Mouse (Mus musculus) CD4-positive, CD25-positive, alpha-beta regulatory T cell (primary cell): Measurements from ENCODE around the gene Nprl2. TPM values are rescaled to one million over a fixed set of nuclear protein-coding genes. Genes with fewer than 3 reads are reported as not detected.

Source experiments
- polyA plus RNA-seq: library from polyadenylated mRNA; unstranded; fragments of 100-300 nt; shearing (Covaris generic); gene quantifications from one replicate; pipeline ENCODE4 v1.2.1, GENCODE M21; 2017

Nprl2 gene
- polyA plus RNA-seq, result 57.9 TPM

DNA sequence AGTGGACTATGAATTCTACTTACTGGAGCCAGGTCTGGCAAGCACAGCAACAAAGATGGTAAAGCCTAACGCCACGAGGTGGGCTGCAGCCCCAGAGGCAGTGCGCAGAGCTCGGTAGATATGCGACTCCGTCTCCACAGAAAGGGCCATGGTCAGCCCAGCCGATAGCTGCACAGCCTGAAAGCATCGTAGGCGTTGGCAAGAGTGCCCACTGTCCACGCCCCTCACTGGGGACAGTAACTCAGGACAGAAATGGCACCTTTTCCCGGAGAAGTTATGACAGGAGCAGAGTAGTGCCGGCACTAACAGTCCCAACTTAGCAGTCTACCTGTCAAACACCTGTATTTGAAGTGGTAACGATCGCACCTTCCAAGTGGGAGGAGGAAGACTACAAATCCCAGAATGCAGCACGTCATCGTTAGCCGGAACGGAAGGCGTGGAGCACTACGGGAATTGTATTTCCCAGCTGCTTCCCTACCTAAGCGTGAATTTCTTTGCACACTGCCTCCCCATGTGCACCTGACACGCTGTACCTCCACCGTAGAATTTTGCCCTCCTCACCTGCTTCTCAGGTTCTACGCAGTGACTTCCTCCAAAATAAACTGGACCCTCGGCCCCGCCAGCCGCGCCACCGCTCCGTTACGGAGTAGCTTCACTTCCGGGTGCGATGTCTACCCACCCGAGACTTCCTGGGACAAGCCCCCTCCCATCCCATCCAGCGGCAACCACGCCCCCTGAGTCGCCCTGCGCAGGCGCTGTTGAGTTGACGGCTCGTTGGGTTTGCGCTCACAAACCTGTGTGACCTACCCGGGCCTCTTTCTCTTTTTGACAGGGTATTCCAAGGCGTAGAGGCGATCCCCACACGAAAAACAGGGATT lies at the start of gene Nprl2, which contains the start of gene Cyb561d2:
Nprl2 (plus strand) TSS at position 753 of the 878 bp plus-strand sequence.
Cyb561d2 (minus strand) TSS at position 720 of the 878 bp plus-strand sequence.

DNA sequence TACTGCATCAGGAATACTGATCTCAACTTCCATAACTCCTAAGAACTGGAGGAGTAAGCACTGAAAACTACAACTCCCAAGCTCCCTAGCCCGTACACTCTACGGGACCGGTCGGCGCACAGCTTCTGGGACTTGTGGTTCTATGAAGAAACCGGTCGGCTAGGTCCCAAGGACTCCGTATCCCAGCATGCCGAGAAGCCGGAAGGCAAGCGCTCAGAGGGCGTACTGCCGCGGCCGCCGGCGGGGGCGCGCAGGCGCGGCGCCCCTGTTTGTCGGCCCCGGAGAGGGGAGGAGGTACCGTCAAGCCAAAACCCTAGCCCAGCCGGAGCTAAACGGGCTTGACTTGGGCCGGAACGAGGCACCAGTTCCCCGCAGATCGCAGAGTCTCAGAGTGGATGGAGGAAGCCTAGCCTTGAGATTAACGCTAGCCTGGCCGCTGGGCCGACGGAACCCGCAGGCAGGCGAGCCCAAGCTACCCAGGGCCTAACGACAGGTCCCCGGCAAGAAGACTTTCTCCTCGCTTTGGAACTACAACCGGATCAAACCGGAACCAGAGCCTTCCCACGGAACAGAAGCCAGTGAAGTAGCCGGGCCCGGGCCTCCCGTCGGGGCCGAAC lies 8.1 kb upstream of the Nprl2 start, which contains the start of gene Tmem115:
Tmem115 (plus strand) TSS at position 155 of the 617 bp plus-strand sequence.

DNA sequence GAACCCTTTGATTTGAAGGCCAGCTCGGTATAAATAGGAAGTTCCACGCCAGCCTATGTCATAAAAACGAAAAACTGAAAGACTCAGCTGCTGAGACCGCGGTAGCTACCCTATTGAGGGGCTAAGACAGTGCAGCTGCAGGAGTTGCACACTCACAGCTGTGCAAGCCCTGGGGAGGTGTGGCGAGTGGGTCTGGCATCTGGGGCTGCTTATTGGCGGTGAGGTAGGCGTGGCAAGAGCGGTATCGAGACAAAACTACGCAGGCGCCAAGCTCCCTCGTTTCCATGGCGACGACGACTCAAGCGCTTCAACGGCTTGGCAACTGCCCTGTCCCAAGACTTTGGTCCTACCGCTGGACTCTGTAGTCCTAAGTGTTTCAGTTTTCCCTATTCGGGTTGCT lies 5.0 kb downstream of the Nprl2 start, which contains the start of gene Zmynd10:
Zmynd10 (plus strand) TSS at position 273 of the 400 bp plus-strand sequence.

DNA sequence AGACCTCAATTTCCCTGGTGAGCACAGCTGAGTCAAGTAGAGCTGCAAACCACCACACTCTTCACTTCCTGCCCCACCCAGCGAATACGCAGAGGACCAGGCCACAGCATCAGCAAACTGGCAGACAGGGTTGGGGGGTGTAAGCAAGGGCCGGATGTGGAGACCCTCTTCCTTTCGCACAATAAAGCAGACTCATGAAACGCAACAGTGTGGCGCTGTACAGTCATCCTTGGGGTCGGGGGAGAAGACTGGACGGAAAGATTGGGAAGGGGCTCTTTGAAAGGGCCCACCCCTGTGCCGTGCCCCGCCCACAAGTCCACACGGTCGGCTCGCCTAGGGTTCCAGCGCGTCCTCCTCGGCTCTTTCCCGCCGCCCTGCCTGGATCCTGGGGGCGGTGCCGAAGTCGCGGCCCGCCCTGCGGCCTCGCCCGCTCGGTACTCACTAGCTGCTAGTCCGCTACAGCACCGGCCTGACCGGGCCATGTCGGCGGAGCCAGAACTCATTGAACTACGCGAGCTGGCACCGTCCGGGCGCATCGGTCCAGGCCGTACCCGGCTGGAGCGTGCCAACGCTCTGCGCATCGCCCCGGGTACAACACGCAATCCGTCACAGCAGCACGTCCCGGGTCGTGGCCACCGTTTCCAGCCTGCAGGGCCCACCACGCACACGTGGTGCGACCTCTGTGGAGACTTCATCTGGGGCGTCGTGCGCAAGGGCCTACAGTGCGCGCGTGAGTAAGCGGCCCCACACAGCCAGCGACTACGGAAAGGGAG lies 9.3 kb downstream of the Nprl2 start, which contains the start of gene Rassf1:
Rassf1 (plus strand) TSS at position 439 of the 773 bp plus-strand sequence.

DNA sequence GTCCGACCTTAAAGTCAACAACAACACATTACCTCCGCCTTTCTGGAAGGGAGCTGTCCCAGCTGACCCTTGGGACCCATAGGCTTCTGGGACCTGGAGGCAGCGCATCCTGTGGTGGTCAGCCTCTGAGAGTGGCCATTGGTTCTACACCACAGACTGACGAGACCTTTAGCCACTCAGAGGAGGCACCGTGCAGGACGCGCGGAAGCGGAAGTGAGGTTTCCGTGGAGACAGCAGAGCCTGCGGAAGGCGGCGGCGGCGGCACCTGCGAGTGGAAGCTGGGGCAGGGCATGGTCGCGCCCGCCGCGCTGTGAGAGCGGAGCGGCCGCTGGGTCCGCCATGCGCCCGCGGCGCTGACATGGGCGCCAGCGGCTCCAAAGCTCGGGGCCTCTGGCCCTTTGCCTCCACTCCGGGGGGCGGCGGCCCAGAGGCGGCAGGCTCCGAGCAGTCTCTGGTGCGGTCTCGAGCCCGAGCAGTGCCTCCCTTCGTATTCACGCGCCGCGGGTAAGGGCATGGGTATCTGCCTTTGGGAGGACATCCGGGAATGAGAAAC lies 21.1 kb downstream of the Nprl2 start, which contains the start of gene Tusc2:
Tusc2 (plus strand) TSS at position 227 of the 553 bp plus-strand sequence.

DNA sequence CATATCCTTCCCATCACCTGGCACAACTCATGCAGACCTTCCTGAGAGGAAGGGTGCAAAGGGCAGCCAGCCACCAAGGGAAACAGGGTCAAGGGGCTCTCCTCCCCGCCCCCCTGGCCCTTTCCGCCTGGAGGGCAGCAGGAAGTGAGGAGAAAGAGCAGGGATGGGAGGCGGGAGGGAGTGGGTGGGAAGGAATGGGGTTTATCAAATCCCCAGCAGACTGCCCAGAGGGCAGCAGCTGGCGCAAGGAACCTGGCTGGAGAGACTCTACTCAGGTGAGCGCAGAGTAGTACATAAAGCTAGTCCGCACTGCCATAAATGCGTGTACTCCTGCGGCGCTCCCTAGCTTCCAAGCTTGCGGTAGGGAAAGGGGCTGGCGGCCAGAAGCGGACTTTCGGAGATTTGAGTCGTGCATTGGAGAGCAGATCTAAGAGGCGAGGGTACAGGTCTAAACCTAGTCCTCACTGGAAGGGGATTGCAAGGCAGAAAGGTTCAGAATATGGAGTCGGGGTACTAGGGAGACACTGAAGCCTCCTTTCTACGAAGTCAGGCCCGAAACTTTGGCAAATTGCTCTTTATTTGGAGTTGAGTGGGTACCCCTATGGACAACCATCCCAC lies 25.8 kb downstream of the Nprl2 start, which contains the start of gene Hyal2:
Hyal2 (plus strand) TSS at position 244 of the 618 bp plus-strand sequence.

DNA sequence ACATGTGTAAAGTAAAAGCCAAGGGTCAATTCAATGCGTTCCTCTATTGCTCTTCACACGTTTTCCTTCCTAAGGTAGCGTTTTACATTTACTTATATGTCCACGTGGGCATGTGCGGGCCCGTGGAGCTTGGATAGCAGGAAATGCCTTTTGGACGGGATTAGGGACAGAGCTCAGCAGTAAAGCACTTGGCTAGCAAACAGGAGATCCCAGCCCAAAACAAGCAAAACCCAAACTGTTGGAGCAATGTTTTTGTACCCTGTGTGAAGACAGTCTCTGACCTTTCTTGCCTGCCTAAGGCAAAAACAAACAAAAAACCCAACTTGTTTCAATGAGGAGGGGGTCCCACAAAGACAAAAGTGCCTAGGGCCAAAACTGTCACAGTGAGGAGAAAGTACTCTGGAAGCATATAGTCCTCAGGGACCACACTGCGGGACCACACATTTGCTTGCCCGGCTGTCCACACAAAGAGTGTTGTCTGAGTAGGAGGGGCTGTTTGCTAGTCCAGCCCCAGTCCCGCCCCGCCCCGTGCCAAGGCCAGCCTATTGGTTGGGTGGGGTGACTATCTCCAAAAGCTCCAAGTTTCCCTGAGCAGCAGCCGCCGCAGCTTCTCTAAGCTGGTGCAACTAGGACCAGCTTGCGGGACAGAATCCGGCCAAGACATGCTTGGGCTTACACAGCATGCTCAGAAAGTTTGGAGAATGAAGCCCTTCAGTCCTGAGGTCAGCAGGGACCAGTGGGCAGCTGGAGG lies 34.5 kb downstream of the Nprl2 start, which contains the start of gene Hyal1:
Hyal1 (plus strand) TSS at position 571 of the 751 bp plus-strand sequence.

DNA sequence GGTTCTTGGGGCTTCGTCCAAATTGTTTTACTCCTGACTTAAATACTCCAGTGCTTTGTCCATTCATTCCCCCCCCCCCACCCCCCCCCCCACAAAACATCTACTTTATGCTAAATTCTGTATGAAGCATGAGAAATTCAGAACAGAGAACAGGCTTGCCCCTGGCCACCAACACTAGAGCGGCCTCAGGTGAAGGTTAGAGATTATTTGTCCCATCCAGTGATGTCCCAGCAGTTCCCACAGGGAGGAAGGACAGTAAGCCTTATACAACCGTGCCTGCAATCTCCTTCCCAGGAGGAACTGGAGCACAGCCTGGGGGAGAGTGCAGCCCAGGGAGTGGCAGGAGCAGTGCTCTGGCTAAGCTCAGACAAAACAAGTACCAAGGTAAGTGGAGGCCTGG lies 36.6 kb downstream of the Nprl2 start, which contains the start of gene Naa80:
Naa80 (plus strand) TSS at position 301 of the 400 bp plus-strand sequence.

DNA sequence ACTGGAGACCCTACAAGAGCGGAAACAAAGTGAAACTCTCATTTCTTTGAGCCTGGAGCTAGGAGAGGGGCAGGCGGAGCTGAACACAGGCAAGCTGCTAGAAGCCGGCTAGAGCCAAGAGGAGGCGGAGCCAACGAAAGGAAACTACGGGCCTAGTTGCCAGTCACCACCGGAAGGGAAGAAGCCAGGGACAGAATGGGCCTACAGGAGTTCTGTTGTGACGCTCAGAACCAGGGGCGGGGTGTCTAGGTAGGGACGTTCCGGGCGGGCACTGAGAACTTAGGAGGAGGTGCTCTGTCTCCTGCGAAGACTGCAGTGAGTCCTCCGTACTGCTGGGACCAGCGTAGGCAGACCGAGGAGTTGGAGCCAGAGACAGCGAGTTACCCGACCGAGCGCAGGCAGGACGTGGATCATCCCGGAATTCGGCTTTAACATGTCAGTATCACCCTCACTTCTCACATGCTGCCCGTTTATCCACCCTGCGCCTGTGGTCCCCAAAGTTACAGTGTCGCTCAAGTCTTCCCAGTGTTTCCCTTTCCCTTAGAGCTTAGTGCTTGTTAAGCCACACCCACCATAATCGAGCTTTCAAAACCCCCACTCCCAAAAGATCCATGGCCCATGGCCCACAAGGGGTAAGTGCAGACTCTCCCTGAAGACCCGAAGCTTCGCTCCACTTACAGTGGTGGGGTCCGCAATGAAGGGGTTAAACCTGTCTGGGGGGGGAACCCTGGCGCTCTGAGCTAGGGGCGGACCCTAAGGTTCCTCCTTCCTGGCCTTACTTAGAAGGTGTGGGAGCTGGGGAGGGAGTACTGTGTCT lies 38.7 kb downstream of the Nprl2 start, which contains the start of gene Hyal3:
Hyal3 (plus strand) TSS at position 318 of the 817 bp plus-strand sequence.

DNA sequence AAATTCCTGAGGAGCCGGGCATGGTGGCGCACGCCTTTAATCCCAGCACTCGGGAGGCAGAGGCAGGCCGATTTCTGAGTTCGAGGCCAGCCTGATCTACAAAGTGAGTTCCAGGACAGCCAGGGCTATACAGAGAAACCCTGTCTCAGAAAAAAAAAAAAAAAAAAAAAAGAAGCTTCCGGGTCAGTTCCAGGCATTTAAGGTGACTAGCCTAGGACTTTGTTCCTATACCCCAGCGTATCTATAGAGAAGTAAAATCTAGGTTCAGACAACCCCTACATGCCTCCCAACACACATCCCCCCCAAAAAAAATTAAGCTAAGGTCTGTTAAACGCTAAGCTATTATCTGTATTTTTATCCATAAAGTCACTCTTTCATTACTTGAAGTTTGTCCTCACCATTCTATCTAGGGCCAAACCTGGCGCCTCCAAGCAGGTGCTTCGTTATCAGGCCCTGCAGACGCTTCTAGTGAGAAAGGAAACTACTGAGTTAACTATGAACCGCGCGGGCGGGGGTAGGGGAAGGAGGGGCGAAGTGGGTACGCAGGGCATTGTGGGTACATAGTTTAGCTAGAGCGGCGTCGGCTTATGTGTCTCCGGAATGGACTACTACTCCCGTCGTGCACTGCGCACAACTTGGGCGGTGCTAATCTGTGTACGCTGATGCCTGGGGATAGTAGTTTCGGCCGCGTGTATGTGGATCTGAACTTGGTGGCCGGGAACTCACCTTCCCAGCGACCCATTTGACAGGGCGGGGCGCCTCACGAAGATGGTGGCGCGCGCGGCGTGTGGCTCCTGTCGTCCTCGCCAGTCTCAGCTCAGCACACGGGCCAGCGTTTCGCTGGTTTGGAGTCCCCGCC lies 45.2 kb downstream of the Nprl2 start, which contains the start of gene Ifrd2:
Ifrd2 (plus strand) TSS at position 669 of the 859 bp plus-strand sequence.

Other genes starting within 250 kb of the Nprl2 start
- 262 TPM for gene Cish, start 246.2 kb upstream of the Nprl2 start, polyA plus RNA-seq
- 29.1 TPM for gene Hemk1, start 203.9 kb upstream of the Nprl2 start, polyA plus RNA-seq
- 2.8 TPM for gene 6430571L13Rik, start 201.6 kb upstream of the Nprl2 start, polyA plus RNA-seq
- gene Cacna2d2, start 142.6 kb upstream of the Nprl2 start, polyA plus RNA-seq, result 0.56 TPM
- gene Tmem115, start 8.3 kb upstream of the Nprl2 start, polyA plus RNA-seq, result 45.2 TPM
- 63.1 TPM for gene Cyb561d2, start within 50 bp of the Nprl2 start, polyA plus RNA-seq
- 5.0 TPM for gene Zmynd10, start 5.1 kb downstream of the Nprl2 start, polyA plus RNA-seq
- 86.1 TPM for gene Rassf1, start 9.3 kb downstream of the Nprl2 start, polyA plus RNA-seq
- gene Tusc2, start 21.0 kb downstream of the Nprl2 start, polyA plus RNA-seq, result 56.9 TPM
- gene Hyal2, start 25.7 kb downstream of the Nprl2 start, polyA plus RNA-seq, result 12.2 TPM
- gene Hyal1, start 34.7 kb downstream of the Nprl2 start, polyA plus RNA-seq, result 5.1 TPM
- gene Naa80, start 36.7 kb downstream of the Nprl2 start, polyA plus RNA-seq, result 19.3 TPM
- gene Hyal3, start 38.6 kb downstream of the Nprl2 start, polyA plus RNA-seq, result 0.67 TPM
- 25.6 TPM for gene Ifrd2, start 45.4 kb downstream of the Nprl2 start, polyA plus RNA-seq
- not detected for gene Sema3b, start 67.0 kb downstream of the Nprl2 start, polyA plus RNA-seq
- gene Gnai2, start 93.1 kb downstream of the Nprl2 start, polyA plus RNA-seq, result 844 TPM
- not detected for gene Slc38a3, start 127.3 kb downstream of the Nprl2 start, polyA plus RNA-seq
- 0.67 TPM for gene Gnat1, start 137.5 kb downstream of the Nprl2 start, polyA plus RNA-seq
- not detected for gene Sema3f, start 168.2 kb downstream of the Nprl2 start, polyA plus RNA-seq
- gene Rbm5, start 228.8 kb downstream of the Nprl2 start, polyA plus RNA-seq, result 311 TPM